Comparison of ENCODE assay signal across 23 mouse cellular contexts in genomic region chr10:56956728-56957127, GRCm38 (mm10).
DNase-seq lines count a peak whose midpoint lies in the region; ATAC-seq lines count a peak whose summit lies in the region.
"Had no signal": no experiment of that assay in that cellular context is flagged by ENCODE, and none has a peak within 500 bp of the region (broad histone marks: within the 10 kb centered on the region; RNA-seq: fewer than 3 reads in every experiment).

No protein-coding gene starts in this region.

- H3K4me1 ChIP-seq in midbrain, embryonic 11.5 days (ENCODE audit: control insufficient read depth, insufficient read depth, low read length): no peaks in the 10 kb centered on the region
- H3K4me1 ChIP-seq: embryonic facial prominence, embryonic 12.5 days; forebrain, embryonic 13.5 days; heart, embryonic 10.5 days; hindbrain, embryonic 12.5 days had no signal

- no peak overlapping the region for H3K27ac ChIP-seq in midbrain, embryonic 11.5 days (ENCODE audit: low read depth, low read length)
- H3K27ac ChIP-seq: embryonic facial prominence, embryonic 12.5 days; forebrain, embryonic 13.5 days; heart, embryonic 10.5 days; hindbrain, embryonic 12.5 days had no signal

- H3K4me3 ChIP-seq in midbrain, embryonic 11.5 days (ENCODE audit: low read depth, low read length): no peak overlapping the region
- H3K4me3 ChIP-seq: embryonic facial prominence, embryonic 12.5 days; forebrain, embryonic 13.5 days; heart, embryonic 10.5 days; hindbrain, embryonic 12.5 days had no signal

- H3K36me3 ChIP-seq in midbrain, embryonic 11.5 days (ENCODE audit: control insufficient read depth, insufficient read depth, low read length): no peaks in the 10 kb centered on the region
- H3K36me3 ChIP-seq: embryonic facial prominence, embryonic 12.5 days; heart, embryonic 10.5 days; hindbrain, embryonic 12.5 days had no signal

- H3K4me2 ChIP-seq in midbrain, embryonic 11.5 days: no peak overlapping the region
- H3K4me2 ChIP-seq: embryonic facial prominence, embryonic 12.5 days; forebrain, embryonic 13.5 days; hindbrain, embryonic 12.5 days had no signal

- ATAC-seq in midbrain, embryonic 11.5 days (ENCODE audit: low FRiP score): no peak
- ATAC-seq: forebrain, embryonic 13.5 days; forebrain, postnatal 0 days; hindbrain, embryonic 16.5 days; inflammation-experienced regulatory T-cells, adult 6 months; Patski had no signal

- DNase-seq in lung, adult 18-20 months: peak; percentile 46 to 63
- DNase-seq in lung, postnatal 14 days: no peak
- DNase-seq in adipocyte (ENCODE audit: low spot score): peak; percentile 43
- DNase-seq in lung, postnatal 25 days (ENCODE audit: low spot score): peak; percentile 55
- DNase-seq in retina, postnatal 1 day: no peak
- no peak for DNase-seq in thymus, postnatal 10 days (ENCODE audit: low spot score in 2 of 2)
- DNase-seq in midbrain, embryonic 11.5 days (ENCODE audit: low spot score, missing footprints): no peak
- DNase-seq: adrenal gland, postnatal 10 days; cerebellum, adult 11-12 months; cerebellum, adult 9-10 months; cerebellum, postnatal 25 days; forebrain, postnatal 0 days; gastrocnemius, postnatal 14 days; heart, postnatal 10 days; heart, postnatal 4 days had no signal

- H3K27me3 ChIP-seq in midbrain, embryonic 11.5 days (ENCODE audit: control insufficient read depth, insufficient read depth, low read length): no peaks in the 10 kb centered on the region
- H3K27me3 ChIP-seq: CH12.LX; embryonic facial prominence, embryonic 12.5 days; forebrain, embryonic 13.5 days; hindbrain, embryonic 12.5 days; Patski had no signal

- no peak overlapping the region for H3K9ac ChIP-seq in midbrain, embryonic 11.5 days (ENCODE audit: low read length)
- H3K9ac ChIP-seq: embryonic facial prominence, embryonic 12.5 days; forebrain, embryonic 13.5 days; forebrain, postnatal 0 days; hindbrain, embryonic 12.5 days had no signal

- 100% methylated on average over 2 of the region's 2 CpGs for WGBS in midbrain, embryonic 11.5 days

- H3K9me3 ChIP-seq in midbrain, embryonic 11.5 days (ENCODE audit: control insufficient read depth, low read length): no peaks in the 10 kb centered on the region
- H3K9me3 ChIP-seq: embryonic facial prominence, embryonic 12.5 days; forebrain, embryonic 13.5 days; heart, embryonic 10.5 days; hindbrain, embryonic 12.5 days had no signal

Comparison
In these comparisons a context has a peak if more than half of its experiments do, and no peak if none do; other contexts are left out.
1. DNase-seq: peak in lung, adult 18-20 months (2 of 2), adipocyte (single experiment) and lung, postnatal 25 days (single experiment); none in lung, postnatal 14 days (single experiment), retina, postnatal 1 day (single experiment), thymus, postnatal 10 days (0 of 2) and midbrain, embryonic 11.5 days (single experiment).